In genomic region chr9:40269103-40269861, GRCm38 (mm10) we compare ENCODE assay signal across 8 mouse cellular contexts. TPM values are rescaled to one million over a fixed set of nuclear protein-coding genes. Genes with fewer than 3 reads are reported as not detected.
DNase-seq lines count a peak whose midpoint lies in the region; ATAC-seq lines count a peak whose summit lies in the region.

TSS of gene Scn3b (plus strand) at chr9:40269217.

- peak; percentile 66 for DNase-seq in Muller cell, postnatal 12 days (ENCODE audit: inconsistent ontology term)
- DNase-seq in brain, adult 2 months (ENCODE audit: low read depth, low spot score) = peak; percentile 92
- DNase-seq in frontal cortex, postnatal 14 days (ENCODE audit: low spot score in 2 of 2) = peak; percentile 73 to 86
- peak; percentile 66 for DNase-seq in hindbrain, embryonic 10.5 days (ENCODE audit: low spot score)
- DNase-seq in left cerebral cortex, postnatal 14 days (ENCODE audit: low spot score in 2 of 2) = peak; percentile 84 to 92
- peak; percentile 85 to 88 for DNase-seq in right cerebral cortex, postnatal 36 days (ENCODE audit: low spot score in 2 of 2)
- DNase-seq in T-cell, adult 2 months (ENCODE audit: low spot score) = no peak

- no peaks in the 10 kb centered on the region for H3K9me3 ChIP-seq in hindbrain, embryonic 10.5 days

- H3K27ac ChIP-seq in hindbrain, embryonic 10.5 days = peak within 1 kb of the TSS; percentile 77

- intact Hi-C loops in left cerebral cortex, postnatal 14 days (cut with DNase I) = no loop called here

- WGBS in hindbrain, embryonic 10.5 days = 1% methylated on average over 42 of the region's 42 CpGs

- H3K27me3 ChIP-seq in hindbrain, embryonic 10.5 days (ENCODE audit: insufficient read depth, poor library complexity, severe bottlenecking) = peaks cover 24% of the 10 kb centered on the region

- peak; percentile 49 for ATAC-seq in megakaryocyte, adult 5-6 weeks (ENCODE audit: poor library complexity, severe bottlenecking)

- H3K36me3 ChIP-seq in hindbrain, embryonic 10.5 days = no peaks in the 10 kb centered on the region

- H3K4me3 ChIP-seq in hindbrain, embryonic 10.5 days = peak within 1 kb of the TSS; percentile 60

- H3K4me1 ChIP-seq in hindbrain, embryonic 10.5 days (replicated peaks) = peaks cover 24% of the 10 kb centered on the region

RNA-seq across cellular contexts. Expression of gene Scn3b, which starts in this region (rescaled TPM):
- 5.3 and 12.8 TPM in 2 replicates for polyA plus RNA-seq in hindbrain, embryonic 10.5 days (2016; fragmentation: Nextera tagmentation; extraction: Ambion mirVana)
- total RNA-seq in left cerebral cortex, postnatal 14 days (2021) = 100 to 1,000 TPM; 112 to 124 TPM
- 0.87 TPM in 1 of 2 replicates, not detected in the other for total RNA-seq in megakaryocyte, adult 5-6 weeks (2015)
- total RNA-seq in megakaryocyte, adult 5-6 weeks (2017) = not detected in 2 replicates

Comparison
In these comparisons a context has a peak if more than half of its experiments do, and no peak if none do; other contexts are left out.
1. RNA of gene Scn3b (total RNA-seq): 112 to 124 TPM in left cerebral cortex, postnatal 14 days; 0.87 TPM in megakaryocyte, adult 5-6 weeks; every median in the first group is over 10 times any median in the second.
2. Peak in ATAC-seq in megakaryocyte, adult 5-6 weeks; RNA of the gene not detected or under 1 TPM.